Mouse (Mus musculus) embryonic fibroblast, embryonic 13.5 days (primary cell): ENCODE results near the gene Mmp11. TPM values are rescaled to one million over a fixed set of nuclear protein-coding genes. Genes with fewer than 3 reads are reported as not detected.
"Not testable (repeated sequence)": the region's sequence is repeated elsewhere in the genome, so short reads cannot be mapped to it uniquely, and the experiment has no call there.

Experiments used
- H3K27ac ChIP-seq: 2 replicates; pipeline ENCODE4 v1.5.1; 2012; ENCODE audit warnings: low read length, control low read depth, inconsistent platforms; ENCODE audit not compliant: insufficient read depth
- H3K4me1 ChIP-seq: 2 replicates; pipeline ENCODE4 v1.6.1; 2011; ENCODE audit warnings: low read length; ENCODE audit not compliant: control insufficient read depth, insufficient read depth
- H3K4me3 ChIP-seq: 2 replicates; pipeline ENCODE4 v1.5.1; 2011; ENCODE audit warnings: mild to moderate bottlenecking, control low read depth, low read length; ENCODE audit not compliant: insufficient read depth
- CTCF ChIP-seq: IDR thresholded peaks from 2 replicates; pipeline ENCODE4 v1.5.1; 2011; ENCODE audit warnings: mild to moderate bottlenecking, control low read depth, low read length, moderate library complexity, borderline replicate concordance; ENCODE audit not compliant: insufficient read depth
- POLR2A ChIP-seq: IDR thresholded peaks from 2 replicates; pipeline ENCODE4 v1.6.1; 2011; ENCODE audit warnings: low read depth, mild to moderate bottlenecking, control low read depth, low read length, moderate library complexity
- polyA plus RNA-seq: library from polyadenylated mRNA; stranded (reverse); fragments of >200 nt; gene quantifications from 2 replicates; pipeline ENCODE4 v1.2.4, GENCODE M21; 2011; ENCODE audit warnings: low read depth; ENCODE audit not compliant: missing spikeins, insufficient read length

Gene Mmp11
- polyA plus RNA-seq, 1 experiment = 71.0 TPM

- no peak overlapping the region for H3K4me3 ChIP-seq
- no peak for TF ChIP-seq CTCF
- TF ChIP-seq POLR2A = no peak
- peak overlapping the region; percentile 88 for H3K27ac ChIP-seq
- H3K4me1 ChIP-seq = peaks cover 11% of the 10 kb centered on the region
These were observed 37.5 kb downstream of the Mmp11 start for GRCm38 (mm10) chr10:75898846-75899245.

- Histone ChIP-seq H3K4me1 (peaks cover 11% of the 10 kb centered on the region), H3K4me3 (no peak overlapping the region), H3K27ac (peak overlapping the region; percentile 88)
- TF ChIP-seq POLR2A = no peak
These were observed 38.2 kb downstream of the Mmp11 start for GRCm38 (mm10) chr10:75898039-75898564.

- Histone ChIP-seq H3K4me1 (peaks cover 11% of the 10 kb centered on the region), H3K27ac (no peak overlapping the region; the same call in 1 of the 2 replicates), H3K4me3 (no peak overlapping the region)
- TF ChIP-seq CTCF (peak; percentile 64; the same call in 1 of the 2 replicates), POLR2A (no peak)
These were observed 38.9 kb downstream of the Mmp11 start for GRCm38 (mm10) chr10:75897373-75897772.

- H3K4me1 ChIP-seq = peaks cover 11% of the 10 kb centered on the region
- no peak overlapping the region for H3K27ac ChIP-seq
- H3K4me3 ChIP-seq = no peak overlapping the region
- TF ChIP-seq POLR2A = no peak
- no peak for TF ChIP-seq CTCF
These were observed 40.1 kb downstream of the Mmp11 start for GRCm38 (mm10) chr10:75896208-75896607.

- Histone ChIP-seq H3K27ac (no peak overlapping the region), H3K4me1 (peaks cover 11% of the 10 kb centered on the region), H3K4me3 (no peak overlapping the region)
- TF ChIP-seq CTCF = no peak
- no peak for TF ChIP-seq POLR2A
These were observed 40.6 kb downstream of the Mmp11 start for GRCm38 (mm10) chr10:75895730-75896129.

- no peak overlapping the region for H3K27ac ChIP-seq
- peaks cover 9% of the 10 kb centered on the region for H3K4me1 ChIP-seq
- no peak overlapping the region for H3K4me3 ChIP-seq
- TF ChIP-seq POLR2A (no peak), CTCF (no peak)
These were observed 41.7 kb downstream of the Mmp11 start for GRCm38 (mm10) chr10:75894601-75895000.

- TF ChIP-seq CTCF = no peak
- no peak for TF ChIP-seq POLR2A
- Histone ChIP-seq H3K4me3 (no peak within 1 kb of the TSS), H3K27ac (no peak within 1 kb of the TSS), H3K4me1 (peaks cover 4% of the 10 kb centered on the region)
These were observed 43.1 kb downstream of the Mmp11 start, which contains the start of gene Derl3 for GRCm38 (mm10) chr10:75893089-75893750. TSS of gene Derl3 (plus strand) at chr10:75893413.

GRCm38 (mm10) chr10:75889406-75890153 is 46.7 kb downstream of the Mmp11 start:
- Histone ChIP-seq H3K4me1 (no peaks in the 10 kb centered on the region), H3K4me3 (no peak overlapping the region), H3K27ac (no peak overlapping the region)
- no peak for TF ChIP-seq CTCF
- TF ChIP-seq POLR2A = no peak

GRCm38 (mm10) chr10:75887504-75887903 is 48.8 kb downstream of the Mmp11 start:
- not testable (repeated sequence) for H3K4me1 ChIP-seq, H3K27ac ChIP-seq, H3K4me3 ChIP-seq

GRCm38 (mm10) chr10:75884742-75885141 is 51.6 kb downstream of the Mmp11 start:
- no peak overlapping the region for H3K27ac ChIP-seq
- no peaks in the 10 kb centered on the region for H3K4me1 ChIP-seq
- TF ChIP-seq POLR2A = no peak
- no peak for TF ChIP-seq CTCF
- H3K4me3 ChIP-seq = no peak overlapping the region
